Mouse (Mus musculus) myocyte (in vitro differentiated cells): ENCODE measurements around the gene 1500015O10Rik. TPM values are rescaled to one million over a fixed set of nuclear protein-coding genes. Genes with fewer than 3 reads are reported as not detected.
A peak's percentile ranks its signal among the peaks of the same experiment; 100 is the strongest.

Experiments
- H3K27me3 ChIP-seq: one replicate; pipeline ENCODE4 v1.6.1; 2011; ENCODE audit not compliant: control insufficient read depth, insufficient read depth, insufficient read length
- H3K36me3 ChIP-seq: one replicate; pipeline ENCODE4 v1.6.1; 2011; ENCODE audit not compliant: control insufficient read depth, insufficient read depth
- H3K4me2 ChIP-seq: one replicate; pipeline ENCODE4 v1.6.1; 2011; ENCODE audit warnings: low read depth, control low read depth
- H3K4me3 ChIP-seq: one replicate; pipeline ENCODE4 v1.5.1; 2011; ENCODE audit warnings: mild to moderate bottlenecking, control low read depth, moderate library complexity
- H3K79me2 ChIP-seq: one replicate; pipeline ENCODE4 v1.6.1; 2011; ENCODE audit not compliant: control insufficient read depth, insufficient read depth
- H3ac ChIP-seq: one replicate; pipeline ENCODE4 v1.6.1; 2011; ENCODE audit not compliant: control insufficient read depth, insufficient read length
- CEBPB ChIP-seq: IDR thresholded peaks from 2 replicates; pipeline ENCODE4 v1.6.1; 2011; ENCODE audit warnings: mild to moderate bottlenecking, moderate library complexity; ENCODE audit not compliant: poor library complexity, insufficient read depth, severe bottlenecking
- E2F4 ChIP-seq: IDR thresholded peaks from one replicate; pipeline ENCODE4 v1.6.1; 2011; ENCODE audit warnings: mild to moderate bottlenecking, control low read depth, moderate library complexity; ENCODE audit not compliant: insufficient read depth
- MAX ChIP-seq: IDR thresholded peaks from one replicate; pipeline ENCODE4 v1.6.1; 2011; ENCODE audit warnings: low read depth, mild to moderate bottlenecking, control low read depth
- MYOD1 ChIP-seq, 3 experiments: IDR thresholded peaks; one replicate each; pipeline ENCODE4 v1.6.1; 2011; ENCODE audit warnings: control low read depth in 2 of 3, low read depth in 2 of 3, mild to moderate bottlenecking in 2 of 3, moderate library complexity in 1 of 3; ENCODE audit not compliant: insufficient read length in 2 of 3, control insufficient read depth in 1 of 3
- MYOG ChIP-seq, 3 experiments: IDR thresholded peaks; one replicate each; pipeline ENCODE4 v1.6.1; 2011; ENCODE audit warnings: control low read depth in 2 of 3, low read depth in 2 of 3, mild to moderate bottlenecking in 2 of 3; ENCODE audit not compliant: insufficient read length in 2 of 3, control insufficient read depth in 1 of 3, insufficient read depth in 1 of 3
- POLR2A ChIP-seq: IDR thresholded peaks from one replicate; pipeline ENCODE4 v1.6.1; 2011; ENCODE audit warnings: low read depth, mild to moderate bottlenecking, control low read depth, moderate library complexity; ENCODE audit not compliant: insufficient read length
- POLR2AphosphoS2 ChIP-seq: IDR thresholded peaks from one replicate; pipeline ENCODE4 v1.6.1; 2011; ENCODE audit warnings: low read depth, control low read depth; ENCODE audit not compliant: insufficient read length
- REST ChIP-seq: IDR thresholded peaks from one replicate; pipeline ENCODE4 v1.6.1; 2011; ENCODE audit warnings: mild to moderate bottlenecking, control low read depth, moderate library complexity; ENCODE audit not compliant: insufficient read depth, insufficient read length
- SRF ChIP-seq: IDR thresholded peaks from one replicate; pipeline ENCODE4 v1.6.1; 2011; ENCODE audit warnings: low read depth; ENCODE audit not compliant: control insufficient read depth, insufficient read length
- TCF12 ChIP-seq: IDR thresholded peaks from one replicate; pipeline ENCODE4 v1.6.1; 2011; ENCODE audit warnings: mild to moderate bottlenecking, control low read depth; ENCODE audit not compliant: poor library complexity, insufficient read depth, severe bottlenecking
- TCF3 ChIP-seq: IDR thresholded peaks from one replicate; pipeline ENCODE4 v1.6.1; 2011; ENCODE audit warnings: low read depth, control low read depth; ENCODE audit not compliant: insufficient read length
- USF1 ChIP-seq: IDR thresholded peaks from one replicate; pipeline ENCODE4 v1.6.1; 2011; ENCODE audit warnings: low read depth, mild to moderate bottlenecking, control low read depth, moderate library complexity
- polyA plus RNA-seq: library from polyadenylated mRNA; unstranded; fragments of >200 nt; fragmentation: generic; extraction: Trizol; gene quantifications from one replicate; pipeline ENCODE4 v1.2.1, GENCODE M21; 2012; ENCODE audit warnings: missing spikeins

Gene 1500015O10Rik
- polyA plus RNA-seq, 1 experiment: 7.2 TPM

- H3K36me3 ChIP-seq: peaks cover 12% of the 10 kb centered on the region
- no peak overlapping the region for H3ac ChIP-seq
- H3K4me2 ChIP-seq: no peak overlapping the region
- no peaks in the 10 kb centered on the region for H3K79me2 ChIP-seq
- H3K4me3 ChIP-seq: no peak overlapping the region
- no peaks in the 10 kb centered on the region for H3K27me3 ChIP-seq
- TF ChIP-seq POLR2A: no peak
- TF ChIP-seq SRF: no peak
- TF ChIP-seq MYOG (IDR thresholded peaks at IDR 0.05; ENCODE audit: control insufficient read depth in 1 of 3, insufficient read depth in 1 of 3, insufficient read length in 2 of 3, low read depth in 2 of 3): no peak
Measured at GRCm38 (mm10) chr1:43772694-43773093, 42.3 kb downstream of the 1500015O10Rik start.

DNA sequence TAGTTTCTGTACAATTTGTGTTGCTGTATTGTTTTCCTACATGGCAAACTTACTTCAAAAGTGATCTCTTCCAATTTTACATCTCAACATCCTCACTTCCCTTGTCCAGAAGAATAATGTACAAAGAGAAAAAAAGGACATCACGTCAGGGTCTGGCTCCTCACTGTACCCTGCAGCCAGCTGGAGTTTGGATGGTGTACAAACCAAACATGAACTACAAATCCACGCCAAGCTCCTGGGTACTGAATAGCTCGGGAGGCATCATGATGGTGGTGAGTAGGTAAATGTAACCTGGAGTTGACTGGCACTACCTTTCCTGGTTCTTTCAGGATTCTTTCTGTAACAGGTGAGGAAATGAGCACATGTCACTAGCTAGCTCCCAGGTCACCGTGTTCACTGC, 43.7 kb downstream of the 1500015O10Rik start:
- Histone ChIP-seq H3K79me2 (no peaks in the 10 kb centered on the region), H3K36me3 (peaks cover 12% of the 10 kb centered on the region), H3K27me3 (no peaks in the 10 kb centered on the region), H3K4me3 (no peak overlapping the region), H3ac (no peak overlapping the region), H3K4me2 (no peak overlapping the region)
- TF ChIP-seq POLR2A (no peak), REST (no peak), E2F4 (no peak), MYOD1 (IDR thresholded peaks at IDR 0.05; ENCODE audit: control insufficient read depth in 1 of 3, insufficient read length in 2 of 3, low read depth in 2 of 3) (no peak), SRF (no peak), MAX (no peak), MYOG (IDR thresholded peaks at IDR 0.05; ENCODE audit: control insufficient read depth in 1 of 3, insufficient read depth in 1 of 3, insufficient read length in 2 of 3, low read depth in 2 of 3) (no peak), TCF12 (no peak), CEBPB (no peak)

DNA sequence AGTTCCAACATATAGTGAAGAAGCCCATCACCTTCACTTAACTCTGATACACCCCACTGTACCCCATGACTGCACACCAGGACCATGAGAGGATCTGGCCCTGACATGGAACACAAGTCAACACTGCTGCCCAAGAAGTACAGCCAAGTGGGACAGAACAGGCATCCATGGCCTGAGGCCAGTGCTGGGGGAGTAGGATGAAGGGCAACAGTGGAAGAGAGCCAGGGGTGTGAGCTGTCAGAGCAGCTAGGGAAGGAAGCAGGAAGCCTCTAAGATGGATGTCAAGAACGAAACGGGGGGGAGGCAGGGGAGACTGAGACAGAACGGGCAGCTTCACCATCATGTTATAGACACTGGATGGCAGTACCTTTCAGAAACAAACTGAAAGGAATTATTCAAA, 45.7 kb downstream of the 1500015O10Rik start:
- TF ChIP-seq MYOG (IDR thresholded peaks at IDR 0.05; ENCODE audit: control insufficient read depth in 1 of 3, insufficient read depth in 1 of 3, insufficient read length in 2 of 3, low read depth in 2 of 3) (no peak), SRF (no peak), POLR2AphosphoS2 (no peak), TCF12 (no peak), MAX (no peak), USF1 (no peak), CEBPB (no peak)
- Histone ChIP-seq H3K36me3 (peaks cover 5% of the 10 kb centered on the region), H3K27me3 (no peaks in the 10 kb centered on the region), H3K79me2 (no peaks in the 10 kb centered on the region), H3K4me2 (no peak overlapping the region), H3ac (no peak overlapping the region), H3K4me3 (no peak overlapping the region)

DNA sequence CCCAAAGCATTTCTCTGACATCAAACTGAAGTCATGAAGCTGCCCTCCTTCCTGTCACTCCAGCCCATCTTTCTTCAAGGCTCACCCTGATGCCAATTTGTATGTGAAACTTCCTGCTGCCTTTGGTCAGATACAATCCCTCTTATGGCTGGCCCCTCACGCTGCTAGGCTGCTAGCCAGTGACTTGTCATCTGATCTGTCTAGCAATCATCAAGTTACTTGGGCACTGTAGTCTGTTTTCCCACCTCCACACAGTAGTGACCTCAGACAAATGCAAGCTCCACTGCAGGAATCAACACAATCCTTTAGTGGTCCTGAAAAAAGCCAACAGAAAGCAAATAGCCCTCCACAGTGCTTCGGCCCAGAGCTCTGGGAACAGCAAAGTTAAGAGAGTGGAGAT, 50.8 kb downstream of the 1500015O10Rik start:
- H3K4me2 ChIP-seq: peak overlapping the region; percentile 3
- H3K36me3 ChIP-seq: no peaks in the 10 kb centered on the region
- H3ac ChIP-seq: no peak overlapping the region
- TF ChIP-seq MYOD1 (IDR thresholded peaks at IDR 0.05; ENCODE audit: control insufficient read depth in 1 of 3, insufficient read length in 2 of 3, low read depth in 2 of 3) (no peak), SRF (no peak), E2F4 (no peak), TCF3 (no peak), TCF12 (no peak), POLR2A (no peak), MAX (no peak), USF1 (no peak), POLR2AphosphoS2 (no peak), MYOG (IDR thresholded peaks at IDR 0.05; ENCODE audit: control insufficient read depth in 1 of 3, insufficient read depth in 1 of 3, insufficient read length in 2 of 3, low read depth in 2 of 3) (no peak), REST (no peak), CEBPB (no peak)
- H3K27me3 ChIP-seq: no peaks in the 10 kb centered on the region
- H3K4me3 ChIP-seq: no peak overlapping the region
- no peaks in the 10 kb centered on the region for H3K79me2 ChIP-seq

DNA sequence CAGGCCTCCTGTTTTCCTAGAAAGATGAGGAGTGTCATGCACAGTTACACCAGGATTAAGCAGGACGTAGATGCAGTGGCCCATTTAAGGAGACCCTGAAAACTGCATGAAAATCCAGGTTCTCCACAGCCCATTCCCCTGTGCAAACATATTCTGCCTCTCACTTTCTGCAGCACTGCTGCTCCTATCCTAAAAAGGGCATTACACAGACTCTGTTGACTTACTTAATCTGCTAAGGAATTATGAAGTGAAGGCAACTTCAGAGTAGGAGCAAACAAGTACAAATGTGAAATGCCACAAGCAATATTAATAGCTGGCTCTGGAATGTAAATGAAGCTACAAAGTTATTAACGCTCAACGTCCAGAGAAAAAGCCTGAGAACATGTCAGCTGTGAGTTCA, 51.3 kb downstream of the 1500015O10Rik start:
- TF ChIP-seq MAX: no peak
- TF ChIP-seq REST: no peak
- TF ChIP-seq CEBPB: no peak
- TF ChIP-seq SRF: no peak
- TF ChIP-seq POLR2AphosphoS2: no peak
- no peak for TF ChIP-seq MYOG (IDR thresholded peaks at IDR 0.05; ENCODE audit: control insufficient read depth in 1 of 3, insufficient read depth in 1 of 3, insufficient read length in 2 of 3, low read depth in 2 of 3)
- TF ChIP-seq TCF3: no peak
- no peak for TF ChIP-seq USF1
- no peak for TF ChIP-seq E2F4
- TF ChIP-seq MYOD1 (IDR thresholded peaks at IDR 0.05; ENCODE audit: control insufficient read depth in 1 of 3, insufficient read length in 2 of 3, low read depth in 2 of 3): no peak
- TF ChIP-seq POLR2A: no peak
- TF ChIP-seq TCF12: no peak
- Histone ChIP-seq H3ac (no peak overlapping the region), H3K4me2 (no peak overlapping the region), H3K4me3 (no peak overlapping the region), H3K36me3 (no peaks in the 10 kb centered on the region), H3K79me2 (no peaks in the 10 kb centered on the region), H3K27me3 (no peaks in the 10 kb centered on the region)
